Comparison of ENCODE assay signal across 10 mouse cellular contexts in the genomic region with DNA sequence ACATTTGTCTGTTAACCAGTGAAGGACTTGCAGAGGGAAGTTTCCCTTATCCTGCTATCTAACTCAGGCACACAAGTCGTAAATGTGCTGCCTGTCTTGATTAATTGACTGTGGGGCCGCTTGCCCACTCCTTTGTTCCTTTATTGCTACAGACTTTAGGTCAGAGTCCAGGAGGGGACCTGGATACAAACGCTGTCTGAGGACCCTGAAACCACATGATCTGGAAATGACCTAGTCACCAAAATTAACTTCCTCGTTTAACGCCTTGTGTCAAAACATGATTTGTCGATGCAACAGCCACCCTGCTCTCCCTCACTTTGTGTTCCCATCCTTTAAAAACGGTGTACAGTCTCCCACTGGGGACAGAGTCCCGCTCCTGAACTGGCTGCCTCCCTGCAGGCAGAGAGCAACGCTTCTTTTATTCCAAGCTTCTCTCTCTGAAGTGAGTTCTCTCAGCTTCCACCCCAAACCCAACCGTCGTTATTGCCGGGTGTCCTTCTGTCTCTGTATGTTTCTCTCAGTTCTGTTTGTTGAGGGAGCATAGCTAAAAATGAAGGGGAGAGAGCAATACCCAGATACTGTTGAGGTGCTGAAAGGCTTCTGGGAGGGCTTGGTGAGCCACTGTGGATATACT. TPM values are rescaled to one million over a fixed set of nuclear protein-coding genes. Genes with fewer than 3 reads are reported as not detected.
DNase-seq lines count a peak whose midpoint lies in the region; ATAC-seq and TF ChIP-seq lines count a peak whose summit lies in the region.
"Had no signal": no experiment of that assay in that cellular context is flagged by ENCODE, and none has a peak within 500 bp of the region (broad histone marks: within the 10 kb centered on the region; RNA-seq: fewer than 3 reads in every experiment).

No protein-coding gene starts in this region.

- H3K36me3 ChIP-seq in heart, adult 2 months (ENCODE audit: control insufficient read depth, insufficient read depth, low read length): no peaks in the 10 kb centered on the region
- H3K36me3 ChIP-seq in heart, embryonic 11.5 days (ENCODE audit: control insufficient read depth, insufficient read depth, low read length): no peaks in the 10 kb centered on the region

- DNase-seq in heart, adult 2 months: peak in 1 of 2 experiments; percentile 33
- DNase-seq in c-Kit-positive CD71-positive TER-119-negative erythroid progenitor cells, embryonic 14.5 days (ENCODE audit: low read depth): peak; percentile 51
- DNase-seq in kidney, postnatal 36 days: peak; percentile 20 to 25
- peak; percentile 55 for DNase-seq in mesoderm, embryonic 11.5 days (ENCODE audit: low read depth, low spot score)
- DNase-seq in cerebellum, postnatal 4 days (ENCODE audit: low spot score in 2 of 2): no peak
- no peak for DNase-seq in urinary bladder, postnatal 25 days (ENCODE audit: low spot score)
- no peak for DNase-seq in left cerebral cortex, postnatal 25 days (ENCODE audit: low spot score in 2 of 2)
- DNase-seq: right cerebral cortex, postnatal 4 days had no signal

- H3K4me1 ChIP-seq in heart, adult 2 months (ENCODE audit: control insufficient read depth, insufficient read depth, low read length): peaks cover 7% of the 10 kb centered on the region
- H3K4me1 ChIP-seq in heart, embryonic 11.5 days (ENCODE audit: control insufficient read depth, insufficient read depth, low read length): peaks cover 9% of the 10 kb centered on the region

- H3K9me3 ChIP-seq in heart, embryonic 11.5 days (replicated peaks; ENCODE audit: control insufficient read depth, low read length): no peaks in the 10 kb centered on the region; the same call in 1 of the 2 replicates

- no peak overlapping the region for H3K4me3 ChIP-seq in heart, adult 2 months
- no peak overlapping the region for H3K4me3 ChIP-seq in heart, embryonic 11.5 days (ENCODE audit: low read depth, low read length)

- no peaks in the 10 kb centered on the region for H3K79me2 ChIP-seq in heart, adult 2 months (replicated peaks; ENCODE audit: control insufficient read depth, insufficient read depth, low read length)

- TF ChIP-seq CTCF in heart, adult 2 months (IDR thresholded peaks at IDR 0.05): no peak

- H3K4me2 ChIP-seq in heart, embryonic 11.5 days: no peak overlapping the region

- H3K9ac ChIP-seq in heart, adult 2 months (ENCODE audit: low read depth, low read length): no peak overlapping the region
- no peak overlapping the region for H3K9ac ChIP-seq in heart, embryonic 11.5 days (ENCODE audit: low read depth, low read length)

- no peaks in the 10 kb centered on the region for H3K27me3 ChIP-seq in heart, adult 2 months (ENCODE audit: control insufficient read depth, insufficient read depth, low read length)
- no peaks in the 10 kb centered on the region for H3K27me3 ChIP-seq in heart, embryonic 11.5 days (ENCODE audit: control insufficient read depth, insufficient read depth, low read length)

- peak overlapping the region; percentile 22; the same call in 1 of the 2 replicates for H3K27ac ChIP-seq in heart, adult 2 months
- H3K27ac ChIP-seq in heart, embryonic 11.5 days (ENCODE audit: low read depth, low read length): no peak overlapping the region

- whole genome bisulfite sequencing in heart, adult 2 months: 56% methylated on average over 12 of the region's 12 CpGs
- 49% methylated on average over 12 of the region's 12 CpGs for WGBS in heart, embryonic 11.5 days (ENCODE audit: insufficient replicate concordance)

- intact Hi-C loops in heart, adult 2 months (cut with DNase I): no loop called here
- intact Hi-C loops in left cerebral cortex, postnatal 25 days (cut with DNase I): no loop called here

- ATAC-seq in heart, embryonic 11.5 days (replicated peaks; ENCODE audit: insufficient number of reproducible peaks, low FRiP score, low TSS enrichment): no peak
- ATAC-seq: midbrain, embryonic 16.5 days had no signal

- TF ChIP-seq POLR2A in heart, adult 2 months (IDR thresholded peaks at IDR 0.05; ENCODE audit: insufficient read depth, low read depth, low read length): 0 out of 2 replicates have a peak, but pooled peaks have one; percentile 29

- TF ChIP-seq EP300 in heart, adult 2 months (IDR thresholded peaks at IDR 0.05; ENCODE audit: insufficient read depth, low read depth, low read length): no peak

RNA-seq across cellular contexts. Expression of a gene that starts 13.1 kb away (rescaled TPM):
- 10 to 100 TPM; 15.3 to 17.3 TPM for total RNA-seq in heart, adult 2 months (2021)
- polyA plus RNA-seq in heart, adult 2 months (2012; rRNA removed): 4.8 and 11.7 TPM in 2 replicates
- 22.8 and 25.3 TPM in 2 replicates for polyA plus RNA-seq in heart, embryonic 11.5 days (2014; fragmentation: Nextera tagmentation; extraction: Ambion mirVana)
- 10 to 100 TPM; 31.7 to 35.9 TPM for total RNA-seq in left cerebral cortex, postnatal 25 days (2021)

Comparison
In these comparisons a context has a peak if more than half of its experiments do, and no peak if none do; other contexts are left out.
1. DNase-seq: peak in c-Kit-positive CD71-positive TER-119-negative erythroid progenitor cells, embryonic 14.5 days (single experiment), kidney, postnatal 36 days (2 of 2) and mesoderm, embryonic 11.5 days (single experiment); none in cerebellum, postnatal 4 days (0 of 2), urinary bladder, postnatal 25 days (single experiment) and left cerebral cortex, postnatal 25 days (0 of 2).